ENCODE assay signal across 8 mouse cellular contexts in genomic region chr5:64155861-64156550, GRCm38 (mm10). TPM values are rescaled to one million over a fixed set of nuclear protein-coding genes. Genes with fewer than 3 reads are reported as not detected.
DNase-seq lines count a peak whose midpoint lies in the region; ATAC-seq lines count a peak whose summit lies in the region.

Tbc1d1 (plus strand) TSS chr5:64156305.

- peak within 1 kb of the TSS; percentile 29; the same call in 1 of the 2 replicates for H3K4me2 ChIP-seq in embryonic facial prominence, embryonic 13.5 days
- peak within 1 kb of the TSS; percentile 67 for H3K4me2 ChIP-seq in heart, embryonic 13.5 days
- peak within 1 kb of the TSS; percentile 54 for H3K4me2 ChIP-seq in kidney, embryonic 16.5 days (replicated peaks; ENCODE audit: low read depth, low read length)
- H3K4me2 ChIP-seq in liver, embryonic 13.5 days, result peak within 1 kb of the TSS; percentile 63
- H3K4me2 ChIP-seq in neural tube, embryonic 14.5 days (ENCODE audit: low read depth, low read length), result peak within 1 kb of the TSS; percentile 12; the same call in 1 of the 2 replicates

- peaks cover 39% of the 10 kb centered on the region for H3K27me3 ChIP-seq in embryonic facial prominence, embryonic 13.5 days
- H3K27me3 ChIP-seq in heart, embryonic 13.5 days (replicated peaks), result peaks cover 3% of the 10 kb centered on the region
- H3K27me3 ChIP-seq in kidney, embryonic 16.5 days (ENCODE audit: insufficient read depth, low read length), result peaks cover 16% of the 10 kb centered on the region
- H3K27me3 ChIP-seq in liver, embryonic 13.5 days, result peaks cover 21% of the 10 kb centered on the region
- H3K27me3 ChIP-seq in neural tube, embryonic 14.5 days (ENCODE audit: control insufficient read depth, insufficient read depth, low read length), result peaks cover 7% of the 10 kb centered on the region; the same call in 1 of the 2 replicates

- ATAC-seq in embryonic facial prominence, embryonic 13.5 days (ENCODE audit: insufficient number of reproducible peaks, insufficient read depth, low FRiP score, low TSS enrichment, low read depth), result no peak
- no peak for ATAC-seq in heart, embryonic 13.5 days (ENCODE audit: extremely low read depth, insufficient number of reproducible peaks, low FRiP score, low TSS enrichment)
- ATAC-seq in kidney, embryonic 16.5 days (ENCODE audit: low FRiP score, low TSS enrichment), result peak; percentile 78
- peak; percentile 71 for ATAC-seq in liver, embryonic 13.5 days (ENCODE audit: low read depth)
- no peak for ATAC-seq in neural tube, embryonic 14.5 days (ENCODE audit: low read depth)

- no peak within 1 kb of the TSS for H3K9ac ChIP-seq in embryonic facial prominence, embryonic 13.5 days
- H3K9ac ChIP-seq in heart, embryonic 13.5 days, result peak within 1 kb of the TSS; percentile 61
- peak within 1 kb of the TSS; percentile 60 for H3K9ac ChIP-seq in kidney, embryonic 16.5 days (replicated peaks; ENCODE audit: low read length)
- H3K9ac ChIP-seq in liver, embryonic 13.5 days, result peak within 1 kb of the TSS; percentile 59
- no peak within 1 kb of the TSS for H3K9ac ChIP-seq in neural tube, embryonic 14.5 days (replicated peaks; ENCODE audit: low read depth, low read length)

- H3K4me3 ChIP-seq in embryonic facial prominence, embryonic 13.5 days, result no peak within 1 kb of the TSS
- peak within 1 kb of the TSS; percentile 35 for H3K4me3 ChIP-seq in heart, embryonic 13.5 days
- peak within 1 kb of the TSS; percentile 38 for H3K4me3 ChIP-seq in kidney, embryonic 16.5 days (ENCODE audit: low read length)
- H3K4me3 ChIP-seq in liver, embryonic 13.5 days (replicated peaks), result peak within 1 kb of the TSS; percentile 36
- H3K4me3 ChIP-seq in neural tube, embryonic 14.5 days (ENCODE audit: low read depth, low read length), result no peak within 1 kb of the TSS

- peak; percentile 46 for DNase-seq in retina, postnatal 1 day
- DNase-seq in retina, embryonic 14.5 days (ENCODE audit: low spot score), result no peak
- DNase-seq in liver, embryonic 13.5 days, result peak; percentile 40
- DNase-seq in urinary bladder, postnatal 14 days (ENCODE audit: low spot score), result peak; percentile 69

- H3K4me1 ChIP-seq in embryonic facial prominence, embryonic 13.5 days, result peaks cover 16% of the 10 kb centered on the region
- H3K4me1 ChIP-seq in heart, embryonic 13.5 days, result peaks cover 46% of the 10 kb centered on the region
- H3K4me1 ChIP-seq in kidney, embryonic 16.5 days (ENCODE audit: insufficient read depth, low read length), result peaks cover 19% of the 10 kb centered on the region
- H3K4me1 ChIP-seq in liver, embryonic 13.5 days (replicated peaks), result peaks cover 48% of the 10 kb centered on the region
- H3K4me1 ChIP-seq in neural tube, embryonic 14.5 days (ENCODE audit: control insufficient read depth, insufficient read depth, low read length), result 0 out of 2 replicates have a peak, but pooled peaks cover 2% of the 10 kb centered on the region

- H3K27ac ChIP-seq in embryonic facial prominence, embryonic 13.5 days, result peak within 1 kb of the TSS; percentile 49; the same call in 1 of the 2 replicates
- peak within 1 kb of the TSS; percentile 85 for H3K27ac ChIP-seq in heart, embryonic 13.5 days (replicated peaks)
- peak within 1 kb of the TSS; percentile 86 for H3K27ac ChIP-seq in kidney, embryonic 16.5 days (ENCODE audit: low read length)
- peak within 1 kb of the TSS; percentile 57 for H3K27ac ChIP-seq in liver, embryonic 13.5 days
- H3K27ac ChIP-seq in neural tube, embryonic 14.5 days (ENCODE audit: low read depth, low read length), result no peak within 1 kb of the TSS

- H3K9me3 ChIP-seq in embryonic facial prominence, embryonic 13.5 days, result no peaks in the 10 kb centered on the region
- no peaks in the 10 kb centered on the region for H3K9me3 ChIP-seq in heart, embryonic 13.5 days
- no peaks in the 10 kb centered on the region for H3K9me3 ChIP-seq in kidney, embryonic 16.5 days (ENCODE audit: low read length)
- H3K9me3 ChIP-seq in liver, embryonic 13.5 days (replicated peaks), result no peaks in the 10 kb centered on the region
- no peaks in the 10 kb centered on the region for H3K9me3 ChIP-seq in neural tube, embryonic 14.5 days (ENCODE audit: control insufficient read depth, low read length)

- no peaks in the 10 kb centered on the region for H3K36me3 ChIP-seq in embryonic facial prominence, embryonic 13.5 days
- no peaks in the 10 kb centered on the region for H3K36me3 ChIP-seq in heart, embryonic 13.5 days
- H3K36me3 ChIP-seq in kidney, embryonic 16.5 days (ENCODE audit: insufficient read depth, low read length), result no peaks in the 10 kb centered on the region
- no peaks in the 10 kb centered on the region for H3K36me3 ChIP-seq in liver, embryonic 13.5 days
- H3K36me3 ChIP-seq in neural tube, embryonic 14.5 days (ENCODE audit: control insufficient read depth, insufficient read depth, low read length), result no peaks in the 10 kb centered on the region

- WGBS in embryonic facial prominence, embryonic 13.5 days, result 37% methylated on average over 11 of the region's 11 CpGs
- WGBS in heart, embryonic 13.5 days, result 13% methylated on average over 11 of the region's 11 CpGs
- 9% methylated on average over 11 of the region's 11 CpGs for WGBS in kidney, embryonic 16.5 days
- WGBS in liver, embryonic 13.5 days (ENCODE audit: insufficient replicate concordance), result 11% methylated on average over 11 of the region's 11 CpGs
- 54% methylated on average over 11 of the region's 11 CpGs for WGBS in neural tube, embryonic 14.5 days

RNA-seq across cellular contexts. Expression of gene Tbc1d1, which starts in this region (rescaled TPM):
- polyA plus RNA-seq in embryonic facial prominence, embryonic 13.5 days (2015; fragmentation: Nextera tagmentation; extraction: Ambion mirVana), result 21.6 and 22.7 TPM in 2 replicates
- polyA plus RNA-seq in heart, embryonic 13.5 days (2015; fragmentation: Nextera tagmentation; extraction: Ambion mirVana), result 24.5 and 25.4 TPM in 2 replicates
- polyA plus RNA-seq in kidney, embryonic 16.5 days (2015; fragmentation: Nextera tagmentation; extraction: Ambion mirVana), result 39.5 and 40.7 TPM in 2 replicates
- polyA plus RNA-seq in liver, embryonic 13.5 days (2015; fragmentation: Nextera tagmentation; extraction: Ambion mirVana), result 7.0 and 10.2 TPM in 2 replicates
- 16.0 and 21.1 TPM in 2 replicates for polyA plus RNA-seq in neural tube, embryonic 14.5 days (2014; fragmentation: Nextera tagmentation; extraction: Ambion mirVana)

Comparison
In these comparisons a context has a peak if more than half of its experiments do, and no peak if none do; other contexts are left out.
1. ATAC-seq: peak in kidney, embryonic 16.5 days (single experiment) and liver, embryonic 13.5 days (single experiment); none in embryonic facial prominence, embryonic 13.5 days (single experiment), heart, embryonic 13.5 days (single experiment) and neural tube, embryonic 14.5 days (single experiment).
2. H3K4me2 ChIP-seq: peak in every context shown above with its lines; median percentile 67 in heart, embryonic 13.5 days; 63 in liver, embryonic 13.5 days; 54 in kidney, embryonic 16.5 days; 29 in embryonic facial prominence, embryonic 13.5 days; 12 in neural tube, embryonic 14.5 days.
3. H3K4me3 ChIP-seq: peak in heart, embryonic 13.5 days (single experiment), kidney, embryonic 16.5 days (single experiment) and liver, embryonic 13.5 days (single experiment); none in embryonic facial prominence, embryonic 13.5 days (single experiment) and neural tube, embryonic 14.5 days (single experiment).
4. H3K9ac ChIP-seq: peak in heart, embryonic 13.5 days (single experiment), kidney, embryonic 16.5 days (single experiment) and liver, embryonic 13.5 days (single experiment); none in embryonic facial prominence, embryonic 13.5 days (single experiment) and neural tube, embryonic 14.5 days (single experiment).